Mouse (Mus musculus) Patski (cell line): Measurements from ENCODE around the gene Arhgef28. TPM values are rescaled to one million over a fixed set of nuclear protein-coding genes. Genes with fewer than 3 reads are reported as not detected.

Source experiments
- ATAC-seq: fragments of 100-300 bp; one replicate; pipeline ENCODE4 v1.8.0; 2021
- CTCF ChIA-PET: fragments of 350-600 bp; sonication (Branson Sonifier 250); formaldehyde crosslinking; loops from one replicate; lab custom pipeline; 2022; ENCODE audit warnings: inconsistent platforms; lab: Charles Lee
- POLR2A ChIA-PET: fragments of 350-600 bp; sonication (Branson Sonifier 250); formaldehyde crosslinking; loops from one replicate; lab custom pipeline; 2022; ENCODE audit warnings: antibody characterized with exemption, inconsistent platforms; lab: Charles Lee
- DNase-seq: peaks from one replicate; pipeline ENCODE4 v3.0.0-alpha.2; 2011; ENCODE audit warnings: low read depth, low spot score
- H3K27me3 ChIP-seq: fragments of 371-371 bp; one replicate; pipeline ENCODE4 v1.5.1; 2021
- CTCF ChIP-seq: fragments of 100-300 bp; IDR thresholded peaks from one replicate; pipeline ENCODE4 v1.5.1; 2021
- in situ Hi-C: fragments of 300-500 bp; cut with MboI; formaldehyde crosslinking; loops from 3 replicates; pipeline ENCODE4 v1.11.1; 2018; ENCODE audit warnings: low pct_unique_long_range_greater_than_20kb, mixed read lengths
- polyA plus RNA-seq: library from polyadenylated mRNA; unstranded; gene quantifications from one replicate; pipeline ENCODE4 v1.2.3, GENCODE M21; 2021

The Arhgef28 gene
- polyA plus RNA-seq, 1 experiment from 2014 or later: 79.0 TPM

DNA sequence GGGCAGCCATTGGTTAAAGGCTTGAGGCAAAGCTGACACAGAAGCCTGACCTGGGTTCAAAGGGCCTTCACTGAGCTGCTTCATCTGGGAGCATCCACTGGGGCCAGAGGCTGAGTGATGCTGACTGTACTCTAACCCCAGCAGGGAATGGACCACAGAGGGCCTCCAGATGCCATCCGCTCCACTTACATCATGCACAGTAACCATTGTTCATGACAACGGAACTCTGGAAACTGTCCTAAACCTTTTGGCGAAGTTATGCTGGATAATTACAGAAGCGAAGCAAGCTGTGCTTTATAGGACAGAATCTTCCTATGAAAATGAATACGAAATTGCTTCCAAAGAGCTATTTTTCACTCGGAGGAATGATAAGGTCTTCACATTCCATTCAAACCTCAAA, 219.5 kb downstream of the Arhgef28 start:
- in situ Hi-C loops: no loop called here
- ChIA-PET POLR2A (no interaction called here), CTCF (interaction anchor here (0.7 kb wide), 1 partner anchor 9 kb away, joined by 3 read pairs; no protein-coding TSS in a partner anchor)
- H3K27me3 ChIP-seq: no peaks in the 10 kb centered on the region
- DNase-seq: no peak
- no peak for TF ChIP-seq CTCF
- no peak for ATAC-seq

DNA sequence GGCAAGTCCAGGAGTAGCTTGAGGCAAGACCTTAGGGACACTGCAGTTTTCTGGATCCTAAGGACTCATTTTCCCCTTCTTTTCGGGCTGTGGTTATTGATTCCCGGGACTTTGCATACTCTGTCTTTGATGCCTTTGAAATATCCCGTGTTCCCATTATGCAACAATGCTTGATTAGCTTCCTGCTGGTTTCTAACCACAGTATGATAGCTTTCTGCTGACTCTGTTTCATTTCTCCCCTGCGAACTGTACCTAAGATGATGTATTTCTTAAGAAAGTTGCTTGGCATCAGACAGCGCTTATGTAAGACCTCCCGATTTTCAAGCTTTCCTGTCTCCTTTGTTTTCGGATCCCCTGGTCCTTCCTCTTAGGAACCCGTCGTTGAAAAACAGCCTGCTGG, 229.1 kb downstream of the Arhgef28 start:
- ATAC-seq: no peak
- TF ChIP-seq CTCF: no peak
- ChIA-PET POLR2A (no interaction called here), CTCF (no interaction called here)
- no peak for DNase-seq
- in situ Hi-C loops: no loop called here
- H3K27me3 ChIP-seq: no peaks in the 10 kb centered on the region

DNA sequence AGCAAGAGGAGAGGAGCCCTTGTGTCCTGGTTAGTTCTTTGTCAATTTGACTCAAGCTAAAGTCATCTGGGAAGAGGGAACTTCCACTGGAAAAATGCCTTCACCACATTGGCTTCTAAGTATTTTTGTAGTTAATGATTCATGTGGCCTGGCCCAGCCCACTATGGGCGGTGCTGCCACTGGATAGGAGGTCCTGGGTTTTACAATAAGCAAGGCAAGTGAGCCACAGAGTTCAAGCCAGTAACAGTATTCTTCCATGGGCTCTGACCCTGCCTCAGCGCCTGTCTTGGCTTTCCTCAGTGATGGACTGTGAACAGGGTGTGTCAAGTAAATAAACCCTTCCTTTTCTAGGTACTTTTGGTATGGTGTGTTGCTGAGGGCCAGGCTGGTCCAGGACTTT, 229.6 kb downstream of the Arhgef28 start:
- POLR2A ChIA-PET: no interaction called here
- no peak for TF ChIP-seq CTCF
- in situ Hi-C loops: no loop called here
- CTCF ChIA-PET: interaction anchor here (1.3 kb wide), 1 partner anchor 11 kb away, joined by 3 read pairs; no protein-coding TSS in a partner anchor
- ATAC-seq (no peak), DNase-seq (peak; percentile 27)
- no peaks in the 10 kb centered on the region for H3K27me3 ChIP-seq

DNA sequence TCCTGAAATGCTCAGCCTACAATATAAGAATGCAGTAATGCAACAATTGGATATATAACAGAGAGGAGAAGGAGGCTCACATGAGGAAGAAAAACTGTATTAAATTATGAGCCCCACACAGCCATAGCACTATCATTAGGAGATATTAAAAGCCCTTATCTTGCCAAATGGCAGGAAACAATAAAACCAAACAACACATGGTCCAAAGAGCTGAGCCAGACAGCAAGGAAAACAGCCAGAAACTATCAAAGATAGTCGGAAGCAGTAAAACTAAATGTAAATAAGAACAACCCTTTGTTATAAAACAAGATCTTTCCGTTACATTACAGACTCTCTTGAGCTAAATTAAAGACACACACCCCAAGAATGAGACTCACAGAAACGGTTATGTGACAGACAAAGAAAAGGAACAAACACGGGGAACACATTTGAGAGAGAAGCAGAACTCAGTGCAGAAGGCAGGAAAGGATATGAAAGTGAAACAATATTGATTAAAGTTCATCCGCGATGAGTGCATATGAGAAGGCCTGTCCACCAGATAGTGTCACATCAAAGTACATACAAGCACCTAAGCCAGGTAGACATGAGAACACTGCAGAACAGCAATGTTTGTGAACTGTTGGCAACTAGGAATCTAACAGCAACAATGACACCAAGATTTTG, 231.6 kb downstream of the Arhgef28 start:
- ATAC-seq: no peak
- in situ Hi-C loops: no loop called here
- no peak for DNase-seq
- POLR2A ChIA-PET: no interaction called here
- TF ChIP-seq CTCF: no peak
- no peaks in the 10 kb centered on the region for H3K27me3 ChIP-seq
- CTCF ChIA-PET: no interaction called here

DNA sequence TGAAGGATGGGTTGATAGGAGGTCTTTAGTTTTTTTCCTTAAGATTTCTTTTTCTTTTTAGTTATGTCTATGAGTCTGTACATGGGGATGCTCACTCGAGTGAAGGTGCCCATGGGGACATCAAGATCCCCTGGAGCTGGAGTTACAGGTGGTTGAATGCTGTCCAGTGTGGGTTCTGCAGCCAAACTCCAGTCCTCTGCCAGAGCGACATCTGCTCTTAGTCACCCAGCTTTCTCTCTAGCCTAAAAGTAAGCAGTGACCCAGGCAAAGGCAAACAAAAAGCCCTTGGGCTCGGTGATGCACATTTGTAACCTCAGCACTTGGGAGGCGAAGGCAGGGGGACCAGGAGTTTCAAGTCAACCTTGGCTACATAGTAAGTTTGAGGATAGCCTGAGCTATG, 232.3 kb downstream of the Arhgef28 start:
- no peak for DNase-seq
- TF ChIP-seq CTCF: no peak
- ChIA-PET CTCF (no interaction called here), POLR2A (no interaction called here)
- no peak for ATAC-seq
- in situ Hi-C loops: no loop called here
- no peaks in the 10 kb centered on the region for H3K27me3 ChIP-seq

DNA sequence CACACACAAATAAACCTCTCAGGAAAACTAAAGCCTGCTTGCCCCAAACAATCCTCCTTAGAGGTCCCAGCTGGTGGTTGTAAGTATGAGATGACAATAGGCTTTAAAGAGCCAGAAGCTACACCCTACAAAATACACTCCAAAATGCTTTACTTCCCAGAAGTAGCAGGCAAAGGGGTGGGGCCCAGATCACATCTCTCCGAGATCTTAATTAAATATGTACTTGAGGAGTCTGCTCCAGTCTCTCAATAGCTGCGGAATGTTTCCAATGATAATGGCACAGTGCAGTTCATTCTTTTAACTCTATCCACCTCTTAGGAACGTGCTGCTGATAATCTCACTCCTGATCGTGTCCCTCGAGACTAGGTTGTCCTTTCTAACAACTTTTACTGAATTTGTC, 240.2 kb downstream of the Arhgef28 start:
- POLR2A ChIA-PET: no interaction called here
- DNase-seq: no peak
- ATAC-seq: no peak
- in situ Hi-C loops: no loop called here
- H3K27me3 ChIP-seq: no peaks in the 10 kb centered on the region
- CTCF ChIA-PET: interaction anchor here (1.2 kb wide), 1 partner anchor 10 kb away, joined by 3 read pairs; no protein-coding TSS in a partner anchor
- no peak for TF ChIP-seq CTCF

DNA sequence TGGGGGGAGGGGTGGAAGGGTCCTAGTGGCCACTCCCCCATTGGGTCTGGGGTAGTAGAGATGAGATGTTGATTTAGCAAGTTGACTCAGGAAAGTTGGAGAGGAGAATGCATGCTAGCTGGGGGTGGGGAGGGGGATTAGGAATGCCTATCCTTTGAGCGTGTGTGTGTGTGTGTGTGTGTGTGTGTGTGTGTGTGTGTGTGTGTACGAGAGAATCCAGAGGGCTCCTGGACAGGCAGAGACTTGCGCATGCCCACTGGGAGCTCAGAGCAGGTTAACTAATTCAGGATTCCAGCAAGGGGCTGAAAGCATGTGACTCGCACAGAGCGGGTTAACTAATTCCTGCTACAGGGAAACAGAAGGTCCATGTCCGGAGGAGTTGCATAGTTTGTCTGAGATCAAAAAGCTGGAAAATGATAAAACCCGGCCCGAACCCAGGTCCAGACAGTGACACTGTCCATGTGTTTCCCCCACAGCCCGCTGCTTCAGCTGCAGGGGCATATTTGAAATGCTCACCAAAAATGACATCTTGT, 241.3 kb downstream of the Arhgef28 start:
- POLR2A ChIA-PET: interaction anchor here (0.6 to 1.0 kb wide), 2 partner anchors 28 to 737 kb away, joined by 3 to 4 read pairs; no protein-coding TSS in a partner anchor
- ATAC-seq (no peak), DNase-seq (no peak)
- CTCF ChIA-PET: interaction anchor here (1.2 kb wide), 1 partner anchor 11 kb away, joined by 3 read pairs; no protein-coding TSS in a partner anchor
- TF ChIP-seq CTCF: no peak
- in situ Hi-C loops: no loop called here
- no peaks in the 10 kb centered on the region for H3K27me3 ChIP-seq

DNA sequence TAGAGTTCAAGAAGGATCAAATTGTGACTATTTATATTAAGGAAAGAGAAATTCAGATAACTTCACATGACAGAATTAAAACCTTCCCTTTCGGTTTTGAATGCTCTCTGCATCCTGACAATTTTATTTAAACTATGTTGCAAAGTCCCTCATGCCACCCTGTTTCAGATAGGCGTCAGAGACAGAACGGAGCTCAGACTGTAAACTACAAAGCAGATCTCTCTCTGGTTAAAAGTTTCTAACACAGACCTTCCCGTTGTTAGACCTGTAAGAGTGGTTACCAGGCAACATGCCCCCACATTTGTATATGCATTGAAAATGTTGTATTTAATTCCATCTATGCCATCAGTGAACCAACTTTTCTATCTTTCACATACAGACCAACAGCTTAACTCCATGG, 246.1 kb downstream of the Arhgef28 start:
- H3K27me3 ChIP-seq: no peaks in the 10 kb centered on the region
- DNase-seq: no peak
- in situ Hi-C loops: no loop called here
- TF ChIP-seq CTCF: no peak
- no peak for ATAC-seq
- CTCF ChIA-PET: no interaction called here
- POLR2A ChIA-PET: no interaction called here

DNA sequence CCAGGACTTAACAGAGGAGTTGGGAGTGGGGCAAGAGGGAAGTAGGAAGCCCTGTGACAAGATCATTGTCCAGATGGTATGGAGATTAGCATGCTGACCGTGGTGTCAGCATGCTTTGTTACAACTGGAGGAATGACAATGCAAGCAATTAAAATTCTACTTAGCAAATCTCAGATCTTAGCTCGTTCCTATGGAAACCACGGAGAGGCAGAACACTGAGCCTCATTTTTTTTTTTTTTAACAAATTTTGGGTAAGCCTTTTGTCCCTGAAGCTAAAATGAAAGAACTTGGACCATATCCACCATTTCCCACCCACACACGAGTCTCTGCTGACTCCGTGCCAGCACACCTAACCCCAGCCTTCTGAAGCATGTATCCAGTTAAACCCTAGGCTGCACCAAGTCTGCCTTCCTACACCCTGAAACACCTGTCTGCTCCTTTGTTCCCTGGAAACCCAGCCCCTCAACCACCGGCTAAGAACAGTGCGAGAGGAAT, 246.8 kb downstream of the Arhgef28 start:
- CTCF ChIA-PET: no interaction called here
- POLR2A ChIA-PET: no interaction called here
- no peaks in the 10 kb centered on the region for H3K27me3 ChIP-seq
- DNase-seq (no peak), ATAC-seq (no peak)
- in situ Hi-C loops: loop anchor here (10.0 kb wide), 1 partner anchor 275 kb away; no protein-coding TSS in a partner anchor
- TF ChIP-seq CTCF: no peak

DNA sequence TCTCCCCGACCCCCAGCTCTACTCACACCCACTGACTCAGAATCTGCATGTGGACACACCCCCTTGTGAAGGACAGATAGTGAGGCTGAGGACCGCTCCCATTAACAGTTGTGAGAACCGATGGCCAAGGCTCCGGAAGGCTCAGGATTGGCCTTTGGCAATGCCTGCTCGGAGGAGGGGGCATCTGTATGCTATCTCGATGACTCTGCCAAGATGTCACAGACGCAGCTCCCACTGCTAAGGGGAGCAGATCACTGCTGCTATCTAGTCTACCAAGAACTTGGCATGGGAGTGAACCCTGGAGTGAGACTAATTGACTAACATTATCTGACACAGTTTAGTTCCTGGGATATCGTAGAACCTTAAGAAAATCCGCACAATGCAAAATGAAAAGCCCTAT, 250.5 kb downstream of the Arhgef28 start:
- ChIA-PET POLR2A (no interaction called here), CTCF (no interaction called here)
- in situ Hi-C loops: loop anchor here (10.0 kb wide), 1 partner anchor 279 kb away; no protein-coding TSS in a partner anchor
- DNase-seq: no peak
- TF ChIP-seq CTCF: no peak
- no peaks in the 10 kb centered on the region for H3K27me3 ChIP-seq
- ATAC-seq: no peak

DNA sequence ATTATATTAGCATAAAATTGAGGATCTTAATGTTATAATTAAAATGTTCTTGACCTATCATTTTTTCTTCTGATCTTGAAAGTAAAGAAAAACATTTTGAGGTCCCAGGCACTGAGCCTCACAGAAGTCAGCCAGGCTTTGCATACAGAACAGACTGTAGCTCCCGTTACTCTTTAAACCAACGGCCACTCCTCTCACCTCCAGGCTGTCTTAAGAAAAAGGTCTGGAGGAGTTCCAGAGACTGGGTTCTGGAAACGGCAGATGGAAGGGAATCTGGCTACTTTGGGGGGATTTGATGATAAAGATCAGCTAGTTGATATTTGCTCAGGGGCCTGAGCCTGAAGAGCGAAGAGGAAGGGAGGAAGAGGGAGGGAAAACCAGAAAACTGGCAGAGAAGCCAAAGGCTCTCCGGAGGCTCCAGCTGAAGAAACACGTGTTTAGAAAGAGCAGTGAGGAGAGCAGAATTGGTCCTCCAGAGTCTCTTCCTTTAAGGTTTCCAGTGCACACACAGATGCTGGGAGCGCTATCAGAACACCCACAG, 251.2 kb downstream of the Arhgef28 start:
- ATAC-seq: no peak
- in situ Hi-C loops: loop anchor here (10.0 kb wide), 1 partner anchor 280 kb away; no protein-coding TSS in a partner anchor
- TF ChIP-seq CTCF: no peak
- ChIA-PET CTCF (no interaction called here), POLR2A (no interaction called here)
- DNase-seq: no peak
- H3K27me3 ChIP-seq: no peaks in the 10 kb centered on the region
